Mouse (Mus musculus) frontal cortex, postnatal 10 days (tissue): ENCODE data around the gene Stxbp5l.
A peak's percentile ranks its signal among the peaks of the same experiment; 100 is the strongest.
"Not testable (repeated sequence)": the region's sequence is repeated elsewhere in the genome, so short reads cannot be mapped to it uniquely, and the experiment has no call there.

Experiments
- DNase-seq, 2 experiments: peaks; one replicate each; pipeline ENCODE4 v3.0.0; 2022; ENCODE audit warnings: low spot score in 2 of 2, mixed read lengths in 1 of 2

The Stxbp5l gene

DNA sequence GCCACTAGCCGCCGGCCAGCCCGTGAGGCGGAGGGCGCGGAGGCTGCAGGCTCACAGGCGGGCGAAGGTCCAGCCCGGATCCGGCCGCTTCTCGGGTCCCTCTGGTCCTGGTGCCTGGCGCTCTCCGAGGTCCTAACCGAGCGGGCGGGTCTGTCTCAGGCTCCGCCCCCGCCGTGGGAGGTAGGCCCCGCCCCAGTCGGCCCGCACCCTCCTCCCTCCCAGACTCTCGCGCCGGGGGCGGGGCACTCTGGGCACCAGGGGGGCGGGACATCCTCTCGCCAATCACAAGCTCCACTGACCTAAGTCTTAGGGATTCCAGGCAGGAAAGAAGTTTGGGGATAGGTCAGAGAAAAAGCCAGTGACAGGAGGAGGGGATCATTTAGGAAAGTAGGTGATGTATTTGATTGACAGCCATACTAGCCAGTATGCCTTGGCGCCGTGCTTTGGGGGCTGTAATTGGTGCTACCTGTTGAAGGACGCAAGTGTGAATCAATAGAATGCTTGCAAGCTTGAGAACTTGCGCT, at the start of gene Stxbp5l:
Gene Stxbp5l, minus strand, starts transcription at position 142 of the 524 bp plus-strand sequence.
- DNase-seq: peak; percentile 94 to 95

DNA sequence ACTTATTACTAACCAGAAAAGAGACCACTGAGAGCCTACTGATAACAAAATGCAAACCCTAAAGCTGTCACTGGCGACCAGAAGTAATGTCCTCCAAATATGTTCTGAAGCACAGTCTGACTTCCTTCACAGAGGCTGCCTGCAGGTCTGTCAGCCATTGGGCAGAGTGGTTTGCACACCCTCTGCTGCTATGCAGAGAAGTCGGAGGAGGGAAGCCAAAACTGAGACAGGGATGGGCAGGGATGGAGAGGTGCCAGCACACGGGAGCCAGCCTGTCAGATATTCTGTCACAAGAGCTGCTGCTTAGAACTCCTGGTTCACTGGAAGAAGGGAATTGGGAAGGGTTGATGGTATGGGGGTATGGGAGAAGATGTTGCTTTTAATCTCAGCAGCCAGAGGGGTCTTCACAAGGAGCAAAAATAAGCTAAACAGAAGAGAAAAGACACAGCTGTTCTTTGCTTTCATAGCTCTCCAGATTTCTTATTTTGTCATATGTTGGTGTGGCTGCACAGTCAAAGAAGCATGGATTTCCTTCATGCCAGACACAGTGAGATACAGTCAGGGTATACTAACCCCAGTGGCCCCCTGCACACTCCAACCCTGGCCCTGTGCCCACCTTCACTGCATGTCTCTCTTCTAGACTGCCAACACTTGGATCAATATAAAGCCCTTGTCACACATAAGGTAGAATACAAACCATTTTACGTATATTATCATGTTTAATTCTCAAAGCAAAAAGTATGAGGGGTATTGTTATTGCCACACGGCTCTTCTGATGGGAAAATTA, 48.8 kb upstream of the Stxbp5l start:
- DNase-seq: peak in 1 of 2 experiments; percentile 26

DNA sequence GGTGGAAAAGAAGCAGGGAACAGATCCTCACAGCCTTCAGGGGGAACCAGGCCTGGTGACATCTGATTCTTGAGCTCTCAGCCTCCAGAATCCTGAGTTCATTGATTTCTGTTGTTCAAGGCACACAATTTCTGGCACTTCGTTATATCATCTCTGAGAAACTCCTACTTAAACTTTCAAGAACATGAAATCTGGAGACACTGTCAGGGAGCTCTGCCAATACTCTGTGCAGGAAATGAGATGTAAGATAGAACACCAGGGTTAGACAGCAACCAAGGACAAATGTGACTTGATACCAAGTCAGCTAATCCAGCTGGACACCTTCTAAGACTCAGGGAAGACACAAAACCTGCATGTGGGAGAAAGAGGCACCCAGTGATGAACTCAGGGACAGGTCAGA, 40.7 kb upstream of the Stxbp5l start:
- DNase-seq: no peak

DNA sequence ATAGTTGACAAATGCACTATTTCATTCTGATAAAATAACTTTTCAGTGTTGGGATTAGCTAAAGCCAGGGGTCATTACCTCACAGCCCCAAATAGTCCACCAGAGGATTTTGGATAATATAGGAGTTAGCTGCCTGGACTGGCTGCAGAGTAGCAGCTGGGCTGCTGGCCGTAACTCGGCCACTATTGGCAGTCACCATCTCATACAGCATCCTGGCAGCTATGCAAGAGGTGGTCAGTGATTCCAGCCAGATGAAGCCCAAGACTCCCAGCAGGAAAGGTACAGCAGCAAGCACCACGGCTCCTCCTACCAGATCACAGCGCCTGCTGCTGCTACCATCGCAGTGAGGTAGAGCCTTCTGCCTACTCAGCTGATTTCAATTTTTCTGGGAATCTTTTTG, 38.1 kb upstream of the Stxbp5l start:
- no peak for DNase-seq

DNA sequence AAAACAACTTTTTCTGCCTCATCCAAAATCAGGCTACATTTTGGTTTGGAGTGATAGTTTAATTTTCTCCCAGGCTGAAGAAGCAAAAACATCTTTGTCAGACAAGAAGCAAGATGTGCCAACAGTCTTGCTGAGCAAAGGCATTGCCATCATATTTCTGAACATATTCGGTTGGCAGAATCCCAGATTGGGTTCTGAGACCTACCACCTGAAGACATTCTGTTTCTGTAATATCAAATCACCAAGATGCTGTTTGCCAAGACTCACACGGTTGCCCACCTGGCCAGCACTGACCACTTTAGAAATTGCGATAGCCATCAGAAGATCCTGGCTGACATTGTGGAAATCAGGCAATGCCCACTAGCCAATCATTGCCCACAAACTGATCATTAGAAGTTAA, 37.1 kb upstream of the Stxbp5l start:
- no peak for DNase-seq

DNA sequence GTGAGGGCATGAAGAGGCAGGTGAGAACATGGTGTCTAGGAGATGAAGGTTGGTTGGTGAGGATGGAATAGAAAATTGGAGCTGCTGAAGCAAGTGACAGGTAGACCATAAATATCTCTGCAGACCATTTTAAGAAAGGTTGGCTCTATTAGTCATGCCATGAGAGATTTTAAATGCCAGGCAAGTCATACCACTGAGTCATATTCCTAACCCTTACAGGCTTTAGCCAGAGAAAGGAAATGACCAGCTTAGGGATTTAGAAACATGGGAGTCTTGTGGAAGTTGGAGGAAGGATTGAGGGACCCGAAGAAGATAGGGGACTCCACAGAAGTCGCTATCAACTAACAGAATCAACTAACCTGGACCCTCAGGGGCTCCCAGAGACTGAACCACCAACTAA, 35.8 kb upstream of the Stxbp5l start:
- no peak for DNase-seq

DNA sequence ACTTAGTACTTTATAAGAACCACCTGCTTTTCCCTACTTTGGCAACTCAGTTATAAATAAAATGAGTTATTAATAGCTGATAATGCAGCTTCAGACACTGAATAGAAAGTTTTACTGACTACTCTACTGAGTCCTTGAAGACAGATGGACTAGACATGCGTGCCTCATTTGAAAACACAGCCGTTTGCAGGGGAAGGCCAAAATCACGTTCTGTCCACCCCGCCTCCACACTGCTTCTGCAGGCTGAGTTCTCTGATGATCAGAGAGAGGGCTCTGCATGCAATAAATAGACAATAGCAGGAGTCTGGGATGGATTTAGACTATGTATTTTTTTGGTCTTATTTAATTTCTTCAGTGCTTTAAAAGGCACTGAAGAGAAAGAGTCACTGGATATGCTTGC, 20.8 kb upstream of the Stxbp5l start:
- no peak for DNase-seq

DNA sequence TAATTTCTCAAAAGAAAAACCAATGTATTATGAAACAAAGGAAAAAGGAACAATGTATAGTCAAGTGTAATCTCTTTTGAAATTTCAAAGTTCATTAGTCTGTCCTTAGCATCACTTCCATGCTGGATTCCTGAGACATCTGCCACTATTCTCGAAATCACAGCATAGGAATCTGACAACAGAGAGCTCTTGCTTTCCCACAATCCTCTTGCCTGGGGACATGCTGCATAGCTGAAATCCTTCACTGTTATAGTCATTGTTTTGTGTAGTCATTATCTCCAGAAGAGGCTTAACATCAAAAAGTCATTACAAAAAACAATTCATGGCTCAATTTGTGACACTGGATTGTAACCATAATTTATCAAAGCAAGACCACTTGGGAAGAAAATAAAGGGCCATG, 20.2 kb upstream of the Stxbp5l start:
- DNase-seq: no peak

DNA sequence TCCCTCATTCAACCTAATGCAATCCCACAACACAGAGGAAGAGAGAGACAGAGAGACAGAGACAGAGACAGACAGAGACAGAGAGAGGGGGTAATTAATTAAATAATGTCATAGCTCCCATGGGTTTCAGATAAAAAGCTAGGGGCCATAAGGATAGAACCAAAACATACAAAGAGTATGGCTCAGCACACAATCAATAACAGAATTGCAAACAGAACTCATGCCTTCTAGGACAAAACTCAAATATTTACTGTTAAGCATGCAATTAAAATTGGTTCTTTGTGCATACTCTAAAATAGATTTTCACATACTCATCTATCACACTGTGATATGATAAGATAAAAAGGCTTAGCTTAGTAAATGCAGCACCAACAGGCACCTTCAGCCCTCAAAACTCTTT, 5.2 kb upstream of the Stxbp5l start:
- no peak for DNase-seq

- DNase-seq: no peak
Observed at GRCm38 (mm10) chr16:37389201-37389905, 4.6 kb upstream of the Stxbp5l start.

GRCm38 (mm10) chr16:37384369-37384768, 393 bp downstream of the Stxbp5l start:
- peak in 1 of 2 experiments; percentile 53 for DNase-seq

DNA sequence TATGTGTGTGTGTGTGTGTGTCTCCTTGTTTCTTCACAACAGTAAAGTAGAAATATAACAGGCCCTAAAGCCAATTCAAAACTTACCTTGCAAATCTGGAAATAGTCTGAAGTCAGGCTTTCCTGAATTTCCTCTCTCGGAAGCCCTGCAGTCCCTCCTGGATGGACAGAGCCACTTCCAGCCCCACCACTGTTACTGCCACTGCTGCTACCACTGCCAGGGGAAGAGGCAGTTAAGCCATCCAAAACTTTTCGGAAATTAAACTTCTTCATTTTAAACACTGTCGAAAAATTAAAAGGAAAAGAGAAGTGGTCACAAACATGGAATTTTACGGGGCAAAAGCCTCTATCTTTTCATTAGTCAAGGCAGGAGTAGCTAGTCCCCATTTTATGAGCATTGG, 1.3 kb downstream of the Stxbp5l start:
- DNase-seq: no peak

GRCm38 (mm10) chr16:37372716-37373115, 12.0 kb downstream of the Stxbp5l start:
- no peak for DNase-seq

- no peak for DNase-seq
Observed at GRCm38 (mm10) chr16:37367426-37367825, 17.3 kb downstream of the Stxbp5l start.

DNA sequence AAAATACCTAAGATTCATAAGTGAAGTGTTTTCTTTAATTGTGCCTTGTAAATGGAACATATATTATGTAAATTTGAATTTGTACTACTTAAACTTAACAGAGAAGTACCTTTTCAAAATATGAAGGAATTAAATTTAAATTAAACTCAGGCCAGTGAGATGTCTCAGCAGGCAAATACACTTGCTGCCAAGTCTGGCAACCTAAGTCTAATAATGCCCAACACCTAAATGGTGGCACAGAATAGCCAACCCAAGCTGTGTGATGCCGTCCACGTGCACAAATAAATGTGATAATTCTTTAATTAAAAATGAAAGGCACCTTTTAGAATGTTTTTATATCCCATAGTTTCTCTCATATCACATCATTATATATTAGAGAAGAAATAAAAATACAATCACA, 20.8 kb downstream of the Stxbp5l start:
- no peak for DNase-seq

- no peak for DNase-seq
Observed at GRCm38 (mm10) chr16:37355621-37356020, 29.1 kb downstream of the Stxbp5l start.

GRCm38 (mm10) chr16:37347092-37347491, 37.7 kb downstream of the Stxbp5l start:
- DNase-seq: no peak

DNA sequence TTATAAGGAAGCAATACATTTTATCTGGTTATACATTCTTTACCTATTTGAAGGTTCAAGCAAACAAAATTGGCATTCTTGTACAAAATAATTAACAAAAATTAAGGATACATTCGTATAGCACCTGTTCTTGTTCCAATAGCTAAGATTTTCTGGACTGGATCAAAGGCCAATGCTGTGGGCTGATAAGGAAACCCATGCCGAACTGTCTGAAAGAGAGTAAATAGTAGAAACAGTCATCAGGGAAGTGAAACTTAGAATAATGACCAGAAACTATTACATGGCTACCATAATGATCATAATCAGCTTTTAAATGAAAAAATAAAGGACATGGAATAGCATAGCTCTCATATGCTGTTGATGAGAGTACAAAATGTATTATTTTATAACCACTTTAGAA, 39.8 kb downstream of the Stxbp5l start:
- DNase-seq: no peak

GRCm38 (mm10) chr16:37341446-37341845, 43.3 kb downstream of the Stxbp5l start:
- not testable (repeated sequence) for DNase-seq

DNA sequence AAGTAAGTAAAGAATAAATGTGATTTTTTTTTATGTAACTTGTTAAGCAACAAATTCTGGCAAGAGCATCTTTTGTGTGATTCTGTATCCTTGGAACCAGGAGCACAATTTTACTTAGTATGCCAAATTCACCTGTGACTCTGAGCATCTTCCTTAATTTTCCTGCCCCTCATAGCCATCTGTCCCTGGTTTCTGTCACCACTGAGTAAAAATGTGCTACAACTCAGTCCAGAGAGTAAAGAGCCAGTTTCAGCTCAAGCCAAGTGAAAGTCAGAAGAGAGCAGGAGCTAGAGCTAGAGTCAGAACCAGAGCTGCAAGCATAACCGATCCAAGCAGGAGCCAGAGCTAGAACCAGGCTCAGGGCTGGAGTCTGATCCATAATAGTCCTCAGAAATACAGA, 46.6 kb downstream of the Stxbp5l start:
- DNase-seq: no peak

- DNase-seq: no peak
Observed at GRCm38 (mm10) chr16:37337529-37337928, 47.2 kb downstream of the Stxbp5l start.

GRCm38 (mm10) chr16:37304441-37304840, 80.3 kb downstream of the Stxbp5l start:
- DNase-seq: no peak

GRCm38 (mm10) chr16:37292593-37292992, 92.2 kb downstream of the Stxbp5l start:
- no peak for DNase-seq
